Mouse (Mus musculus) neural tube, embryonic 15.5 days (tissue): ENCODE results near the gene Arid3a. TPM values are rescaled to one million over a fixed set of nuclear protein-coding genes. Genes with fewer than 3 reads are reported as not detected.
A peak's percentile ranks its signal among the peaks of the same experiment; 100 is the strongest.

ENCODE experiments used
- ATAC-seq: fragments of 200-750 bp; cut with Nextera tagmentation; 2 replicates; pipeline ENCODE4 v1.8.0; 2017; ENCODE audit warnings: mild to moderate bottlenecking, moderate TSS enrichment, moderate library complexity; ENCODE audit not compliant: low FRiP score
- H3K27ac ChIP-seq: fragments of 300-500 bp; sonication (generic); replicated peaks from 2 replicates; pipeline ENCODE4 v1.5.1; 2015; ENCODE audit warnings: mild to moderate bottlenecking, inconsistent platforms
- H3K27me3 ChIP-seq: fragments of 300-500 bp; sonication (generic); replicated peaks from 2 replicates; pipeline ENCODE4 v1.6.1; 2015; ENCODE audit warnings: inconsistent platforms
- H3K36me3 ChIP-seq: fragments of 300-500 bp; sonication (generic); 2 replicates; pipeline ENCODE4 v1.6.1; 2015; ENCODE audit warnings: inconsistent platforms
- H3K4me1 ChIP-seq: fragments of 300-500 bp; sonication (generic); 2 replicates; pipeline ENCODE4 v1.6.1; 2015; ENCODE audit warnings: inconsistent platforms
- H3K4me2 ChIP-seq: fragments of 300-500 bp; sonication (generic); 2 replicates; pipeline ENCODE4 v1.6.1; 2015; ENCODE audit warnings: inconsistent platforms, mild to moderate bottlenecking, moderate library complexity
- H3K4me3 ChIP-seq: fragments of 300-500 bp; sonication (generic); replicated peaks from 2 replicates; pipeline ENCODE4 v1.5.1; 2015; ENCODE audit warnings: mild to moderate bottlenecking, inconsistent platforms
- H3K9ac ChIP-seq: fragments of 300-500 bp; sonication (generic); replicated peaks from 2 replicates; pipeline ENCODE4 v1.6.1; 2015; ENCODE audit warnings: mild to moderate bottlenecking, inconsistent platforms
- H3K9me3 ChIP-seq: fragments of 300-500 bp; sonication (generic); replicated peaks from 2 replicates; pipeline ENCODE4 v1.6.1; 2016; ENCODE audit warnings: inconsistent platforms
- WGBS: fragments of 180-500 bp; shearing (Covaris S2); methylation state at CpG from one replicate; pipeline ENCODE4 v1.1.7; 2015; ENCODE audit warnings: mixed read lengths; 5-methylcytosine and 5-hydroxymethylcytosine counted together
- polyA plus RNA-seq: library from polyadenylated mRNA; unstranded; fragments of >200 nt; fragmentation: Nextera tagmentation; extraction: Ambion mirVana; gene quantifications from 2 replicates; pipeline ENCODE4 v1.2.1, GENCODE M21; 2015

Gene Arid3a
- polyA plus RNA-seq, 1 experiment from 2014 or later: 2.4 TPM

DNA sequence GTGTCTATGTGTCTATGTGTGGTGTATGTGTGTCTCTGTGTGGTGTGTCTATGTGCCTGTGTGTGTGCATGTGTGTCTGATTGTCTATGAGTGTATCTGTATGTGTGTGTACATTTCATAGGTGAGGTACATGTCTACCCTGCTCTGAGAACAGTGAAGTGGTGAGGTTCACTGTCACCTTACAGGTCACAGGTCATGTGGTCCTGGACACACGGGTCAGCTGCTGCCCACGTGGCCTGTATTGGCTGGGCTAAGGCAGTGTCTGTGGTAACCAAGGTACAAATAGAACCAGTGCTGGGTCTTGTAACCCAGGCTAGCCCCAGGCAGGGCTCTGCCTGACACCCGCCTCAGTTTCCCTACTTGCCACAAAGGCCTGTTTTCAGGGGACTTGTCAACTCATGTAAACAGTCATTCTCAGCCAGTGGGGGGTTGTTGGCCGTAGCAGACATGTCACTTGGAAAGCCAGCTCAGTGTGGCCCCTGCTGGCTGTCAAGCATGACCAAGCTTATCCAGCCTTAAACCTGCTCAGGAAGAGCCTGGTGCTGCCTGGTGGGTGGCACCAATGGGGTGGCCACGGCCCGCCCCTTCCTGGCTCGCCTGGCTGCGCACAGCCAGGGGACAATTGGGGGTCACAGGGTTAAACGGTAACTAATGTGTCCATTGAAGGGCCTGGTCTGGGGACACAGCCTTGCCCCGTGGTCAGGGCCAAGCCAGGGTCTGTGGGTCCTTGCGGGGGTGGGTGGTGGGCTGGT is 11.1 kb downstream of the Arid3a start:
- ATAC-seq: no peak
- WGBS: 36% methylated on average over 11 of the region's 11 CpGs

DNA sequence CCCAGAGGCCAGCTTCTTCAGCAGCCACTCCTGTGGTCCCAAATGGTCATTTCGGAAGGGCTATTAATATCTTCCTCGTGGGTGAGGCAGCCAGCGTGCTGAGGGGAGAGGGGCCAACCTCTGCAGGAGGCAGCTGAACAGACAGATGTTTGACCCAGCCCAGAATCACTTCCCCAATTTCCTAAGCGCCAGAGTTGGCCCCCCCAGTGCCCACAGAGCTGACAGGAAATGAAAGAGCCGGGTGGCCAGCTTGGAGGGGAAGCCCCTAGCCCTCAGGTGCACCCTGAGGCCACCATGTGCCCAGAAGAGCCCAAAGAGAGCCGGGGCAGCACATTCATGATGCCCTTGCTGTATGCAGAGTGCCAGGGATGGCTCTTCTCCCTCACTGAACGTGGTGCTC is 13.9 kb downstream of the Arid3a start:
- no peak overlapping the region for H3K9ac ChIP-seq
- WGBS: 63% methylated on average over 7 of the region's 7 CpGs
- H3K4me2 ChIP-seq: no peak overlapping the region
- peaks cover 50% of the 10 kb centered on the region for H3K4me1 ChIP-seq
- no peak overlapping the region for H3K4me3 ChIP-seq
- no peak for ATAC-seq
- peaks cover 6% of the 10 kb centered on the region; the same call in 1 of the 2 replicates for H3K36me3 ChIP-seq
- H3K9me3 ChIP-seq: no peaks in the 10 kb centered on the region
- H3K27me3 ChIP-seq: no peaks in the 10 kb centered on the region
- no peak overlapping the region for H3K27ac ChIP-seq

More for the DNA sequence above, 11.1 kb downstream of the Arid3a start:
- Histone ChIP-seq H3K9me3 (no peaks in the 10 kb centered on the region), H3K27ac (no peak overlapping the region), H3K4me2 (no peak overlapping the region), H3K9ac (no peak overlapping the region), H3K4me3 (no peak overlapping the region), H3K4me1 (peaks cover 48% of the 10 kb centered on the region), H3K27me3 (no peaks in the 10 kb centered on the region), H3K36me3 (peaks cover 6% of the 10 kb centered on the region; the same call in 1 of the 2 replicates)

DNA sequence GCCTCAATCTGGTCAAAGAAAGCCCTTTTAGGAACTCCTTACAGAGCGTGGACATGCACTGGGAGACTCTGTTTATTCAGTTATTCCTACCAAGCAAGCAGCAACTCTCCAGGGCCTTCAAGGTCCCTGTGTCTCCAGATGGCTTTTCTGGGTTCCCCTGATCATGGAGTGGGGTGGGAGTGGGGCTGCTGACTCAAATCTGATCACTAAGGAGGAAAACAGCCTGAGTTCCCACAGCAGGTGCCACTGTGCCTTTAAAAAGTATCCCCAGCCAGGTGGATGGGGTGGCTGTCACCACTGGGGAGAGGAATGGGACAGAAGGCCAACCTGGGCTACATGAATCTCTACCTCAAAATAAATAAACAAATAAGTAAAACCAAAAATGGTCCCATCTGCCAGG is 16.1 kb downstream of the Arid3a start:
- 96% methylated on average over 1 of the region's 1 CpGs for WGBS
- H3K9ac ChIP-seq: no peak overlapping the region
- no peak for ATAC-seq

DNA sequence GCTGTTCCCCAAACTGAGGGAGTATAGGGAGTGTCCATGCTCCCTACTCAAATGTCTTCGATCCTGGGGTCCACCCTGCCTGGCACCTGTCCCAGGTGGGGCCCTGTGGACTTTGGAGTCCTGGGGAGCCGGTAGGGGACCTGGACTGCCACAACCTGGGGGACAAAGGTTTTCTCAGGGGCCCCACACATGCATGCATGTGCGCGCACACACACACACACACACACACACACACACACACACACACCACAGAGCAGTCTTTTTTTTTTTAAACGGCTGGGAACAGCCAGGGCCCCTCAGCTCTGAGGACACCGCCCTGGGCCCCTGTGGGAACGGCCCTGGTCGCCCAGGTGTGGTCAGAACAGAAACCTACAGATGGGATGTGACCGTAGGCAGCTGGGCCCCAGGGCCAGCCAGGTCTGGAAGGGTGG is 16.6 kb downstream of the Arid3a start:
- ATAC-seq: no peak
- WGBS: 66% methylated on average over 9 of the region's 9 CpGs
- H3K4me3 ChIP-seq: no peak overlapping the region
- H3K4me1 ChIP-seq: peaks cover 41% of the 10 kb centered on the region
- H3K9me3 ChIP-seq: no peaks in the 10 kb centered on the region
- H3K4me2 ChIP-seq: no peak overlapping the region
- no peak overlapping the region for H3K27ac ChIP-seq
- no peaks in the 10 kb centered on the region for H3K27me3 ChIP-seq
- no peak overlapping the region for H3K9ac ChIP-seq
- peaks cover 8% of the 10 kb centered on the region for H3K36me3 ChIP-seq

More for the DNA sequence above, 16.1 kb downstream of the Arid3a start:
- H3K27ac ChIP-seq: no peak overlapping the region
- no peak overlapping the region for H3K4me2 ChIP-seq
- H3K27me3 ChIP-seq: no peaks in the 10 kb centered on the region
- H3K4me1 ChIP-seq: peaks cover 46% of the 10 kb centered on the region
- H3K36me3 ChIP-seq: peaks cover 6% of the 10 kb centered on the region; the same call in 1 of the 2 replicates
- no peaks in the 10 kb centered on the region for H3K9me3 ChIP-seq
- H3K4me3 ChIP-seq: no peak overlapping the region

DNA sequence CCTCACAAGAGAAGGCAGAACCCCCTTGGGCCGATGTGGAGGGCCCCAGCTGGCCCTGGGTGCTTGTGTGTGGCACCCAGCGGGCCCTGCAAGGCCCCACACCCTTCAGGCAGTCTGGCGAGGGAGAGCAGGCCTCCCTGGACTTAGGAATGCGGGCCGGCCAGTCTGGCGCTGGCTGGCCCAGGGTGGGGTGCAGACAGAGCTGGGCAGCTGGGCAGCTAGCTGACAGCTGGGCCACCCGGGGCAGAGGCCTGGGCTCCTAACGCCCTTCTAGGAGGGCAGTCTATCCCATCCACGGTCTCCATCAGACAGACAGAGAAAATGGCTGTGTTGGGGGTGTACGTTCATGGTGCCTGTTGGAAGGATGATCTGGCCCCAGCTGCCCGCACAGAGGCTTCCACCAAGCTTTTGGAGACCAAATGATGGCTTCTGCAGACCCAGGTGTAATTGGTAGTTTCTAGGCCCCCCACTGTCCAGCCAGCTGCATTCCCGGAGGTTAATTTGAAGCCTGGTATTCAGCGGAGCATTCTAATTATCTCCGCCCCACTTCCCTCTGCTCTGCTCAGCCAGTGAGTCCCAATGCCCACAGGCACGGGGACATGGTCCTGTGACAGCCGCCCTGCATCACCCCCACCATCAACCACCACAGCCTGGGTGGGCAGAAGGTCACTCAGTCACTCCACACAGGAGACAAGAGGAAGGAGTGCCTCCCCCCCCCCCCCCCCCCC is 18.8 kb downstream of the Arid3a start:
- peaks cover 35% of the 10 kb centered on the region for H3K4me1 ChIP-seq
- H3K9ac ChIP-seq: no peak overlapping the region
- H3K27ac ChIP-seq: 0 out of 2 replicates have a peak overlapping the region, but pooled peaks have one; percentile 18
- ATAC-seq: no peak
- no peaks in the 10 kb centered on the region for H3K27me3 ChIP-seq
- H3K9me3 ChIP-seq: no peaks in the 10 kb centered on the region
- H3K4me3 ChIP-seq: no peak overlapping the region
- WGBS: 22% methylated on average over 16 of the region's 16 CpGs
- peaks cover 26% of the 10 kb centered on the region for H3K36me3 ChIP-seq
- H3K4me2 ChIP-seq: no peak overlapping the region

DNA sequence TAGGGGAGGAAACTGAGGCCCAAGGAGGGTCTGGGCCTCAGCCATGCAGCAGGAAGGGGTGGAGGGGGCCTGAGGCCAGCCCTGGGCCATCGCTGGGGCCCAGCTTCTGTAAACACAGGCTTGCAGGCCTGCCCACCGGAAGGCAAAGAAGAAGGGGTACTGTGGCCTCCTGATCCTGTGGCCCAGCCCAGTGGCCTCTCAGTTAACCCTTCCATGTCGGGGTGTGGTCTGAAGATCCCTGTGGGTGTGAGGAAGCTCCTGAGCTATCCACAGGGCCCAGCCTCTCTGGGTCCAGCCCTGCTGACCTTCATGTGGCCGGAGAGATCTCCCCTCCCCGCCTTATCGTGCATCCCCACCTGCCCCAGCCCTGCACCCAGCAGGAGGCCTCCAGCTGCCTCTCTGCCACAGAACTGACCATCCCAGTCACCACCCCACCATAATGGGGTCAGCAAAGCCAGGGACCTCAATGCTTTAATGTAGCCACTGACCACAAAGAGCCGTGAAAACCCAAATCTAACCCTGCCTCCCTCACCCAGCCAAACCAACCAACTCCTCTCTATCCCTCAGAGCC is 20.0 kb downstream of the Arid3a start:
- no peak overlapping the region for H3K4me3 ChIP-seq
- no peak overlapping the region for H3K4me2 ChIP-seq
- peaks cover 37% of the 10 kb centered on the region for H3K36me3 ChIP-seq
- H3K9me3 ChIP-seq: no peaks in the 10 kb centered on the region
- peaks cover 33% of the 10 kb centered on the region for H3K4me1 ChIP-seq
- no peaks in the 10 kb centered on the region for H3K27me3 ChIP-seq
- WGBS: 19% methylated on average over 7 of the region's 7 CpGs
- H3K9ac ChIP-seq: no peak overlapping the region
- H3K27ac ChIP-seq: no peak overlapping the region
- ATAC-seq: no peak

DNA sequence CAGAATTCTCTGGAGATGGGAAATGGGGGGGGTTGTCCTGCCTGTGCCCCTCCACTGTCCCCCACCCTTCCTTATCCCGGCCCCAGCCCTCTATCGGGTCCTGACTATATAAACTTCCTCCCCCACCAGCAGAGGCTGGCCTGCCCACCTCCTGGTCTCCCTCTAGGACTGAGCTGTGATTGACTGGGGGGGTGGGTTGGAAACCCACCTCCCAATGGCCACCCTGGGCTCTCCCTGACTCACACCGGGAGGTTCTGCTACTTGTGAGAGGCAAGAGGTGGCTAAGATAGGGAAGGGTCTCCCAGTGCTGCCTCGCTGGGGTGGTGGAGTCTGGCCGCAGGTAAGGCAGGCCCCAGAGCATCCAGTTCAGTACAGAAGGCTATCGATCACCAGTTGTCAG is 20.7 kb downstream of the Arid3a start:
- no peak overlapping the region for H3K9ac ChIP-seq
- 61% methylated on average over 6 of the region's 6 CpGs for WGBS
- no peak for ATAC-seq
- no peak overlapping the region for H3K4me3 ChIP-seq
- peaks cover 36% of the 10 kb centered on the region for H3K36me3 ChIP-seq
- H3K9me3 ChIP-seq: no peaks in the 10 kb centered on the region
- no peak overlapping the region for H3K4me2 ChIP-seq
- peaks cover 33% of the 10 kb centered on the region for H3K4me1 ChIP-seq
- H3K27me3 ChIP-seq: no peaks in the 10 kb centered on the region
- no peak overlapping the region for H3K27ac ChIP-seq

DNA sequence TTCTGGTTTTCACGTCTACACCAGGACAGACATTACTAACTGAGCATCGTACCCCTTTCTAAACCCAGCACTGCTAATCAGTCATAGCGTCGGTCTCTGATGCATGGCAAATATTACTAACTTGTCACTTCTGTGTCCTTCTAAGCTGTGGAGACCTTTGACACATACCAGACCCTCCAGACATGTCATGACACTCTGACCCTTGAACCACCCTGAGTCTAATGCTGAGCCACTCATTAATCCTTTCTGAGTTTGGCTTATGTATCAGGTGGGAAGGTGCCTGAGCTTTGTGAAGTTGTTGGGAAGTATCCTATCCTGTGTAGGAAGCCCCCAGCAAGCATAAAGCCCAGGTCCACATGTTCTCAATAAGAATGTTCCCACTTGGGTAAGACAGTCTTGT is 23.0 kb downstream of the Arid3a start:
- Histone ChIP-seq H3K9me3 (no peaks in the 10 kb centered on the region), H3K4me2 (no peak overlapping the region), H3K4me3 (no peak overlapping the region), H3K36me3 (peaks cover 44% of the 10 kb centered on the region), H3K4me1 (peaks cover 21% of the 10 kb centered on the region), H3K9ac (no peak overlapping the region), H3K27ac (no peak overlapping the region), H3K27me3 (no peaks in the 10 kb centered on the region)
- 92% methylated on average over 4 of the region's 4 CpGs for WGBS
- ATAC-seq: no peak

DNA sequence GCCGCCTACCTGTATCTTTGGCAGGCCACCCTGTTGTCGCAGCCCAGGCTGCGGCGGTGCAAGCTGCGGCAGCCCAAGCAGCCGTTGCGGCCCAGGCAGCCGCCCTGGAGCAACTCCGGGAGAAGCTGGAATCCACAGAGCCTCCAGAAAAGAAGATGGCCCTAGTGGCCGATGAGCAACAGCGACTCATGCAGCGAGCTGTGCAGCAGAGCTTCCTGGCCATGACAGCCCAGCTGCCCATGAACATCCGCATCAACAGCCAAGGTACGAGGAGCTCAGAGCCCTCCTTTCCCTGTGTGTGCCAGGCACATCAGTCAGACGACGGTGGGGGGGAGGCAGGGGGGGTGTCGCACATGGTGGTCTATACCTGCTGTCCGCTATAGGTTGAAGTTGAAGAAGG is 23.8 kb downstream of the Arid3a start:
- Histone ChIP-seq H3K27me3 (no peaks in the 10 kb centered on the region), H3K36me3 (peaks cover 44% of the 10 kb centered on the region), H3K4me1 (peaks cover 14% of the 10 kb centered on the region), H3K4me2 (no peak overlapping the region), H3K9me3 (no peaks in the 10 kb centered on the region), H3K4me3 (no peak overlapping the region), H3K9ac (no peak overlapping the region), H3K27ac (no peak overlapping the region)
- no peak for ATAC-seq
- WGBS: 88% methylated on average over 18 of the region's 18 CpGs

DNA sequence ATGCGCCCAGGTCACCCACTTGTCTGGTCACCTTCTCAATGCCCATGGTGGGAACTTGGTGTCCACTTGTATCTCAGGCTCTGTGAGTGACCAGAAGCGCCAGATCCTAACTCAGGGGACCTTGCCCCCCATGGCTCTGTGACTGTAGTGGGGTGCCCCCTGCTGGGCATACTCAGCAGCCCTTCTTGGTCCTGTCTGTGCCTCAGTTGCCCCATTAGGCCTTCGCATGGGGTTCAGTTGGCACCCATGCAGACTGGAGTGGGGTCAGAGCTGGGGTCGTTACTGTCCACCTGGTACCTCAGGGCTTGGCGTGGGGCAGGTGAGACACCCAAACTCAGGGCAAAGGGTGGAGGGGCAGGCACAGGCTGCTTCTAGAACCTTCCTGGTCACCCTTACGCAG is 27.1 kb downstream of the Arid3a start:
- Histone ChIP-seq H3K4me1 (peaks cover 4% of the 10 kb centered on the region; the same call in 1 of the 2 replicates), H3K27me3 (no peaks in the 10 kb centered on the region; the same call in 1 of the 2 replicates), H3K4me2 (no peak overlapping the region), H3K27ac (no peak overlapping the region), H3K4me3 (no peak overlapping the region), H3K9ac (no peak overlapping the region), H3K36me3 (peaks cover 38% of the 10 kb centered on the region), H3K9me3 (no peaks in the 10 kb centered on the region)
- 91% methylated on average over 6 of the region's 6 CpGs for WGBS
- ATAC-seq: no peak

DNA sequence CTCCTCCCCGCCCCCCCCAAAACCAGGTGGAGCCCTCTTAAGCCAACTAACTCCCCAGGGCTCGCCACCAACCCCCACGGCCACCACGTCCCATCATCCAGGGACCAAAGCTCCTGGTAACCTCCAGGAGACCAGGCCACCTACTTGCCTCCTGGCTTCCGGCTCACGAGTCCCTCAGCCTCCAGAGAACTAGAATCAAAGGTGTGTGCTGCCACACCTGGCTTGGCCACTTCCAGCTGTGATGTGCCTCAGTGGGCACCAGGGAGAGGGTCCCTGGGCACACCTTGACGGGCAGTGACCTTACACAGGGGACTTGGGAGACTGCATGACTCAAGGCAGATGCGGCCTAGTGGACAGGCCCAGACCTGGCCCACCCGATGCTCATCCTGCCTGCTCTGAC is 28.8 kb downstream of the Arid3a start:
- Histone ChIP-seq H3K27me3 (no peaks in the 10 kb centered on the region; the same call in 1 of the 2 replicates), H3K27ac (no peak overlapping the region), H3K36me3 (peaks cover 21% of the 10 kb centered on the region), H3K4me2 (no peak overlapping the region), H3K4me1 (peaks cover 6% of the 10 kb centered on the region), H3K9me3 (no peaks in the 10 kb centered on the region), H3K4me3 (no peak overlapping the region), H3K9ac (no peak overlapping the region)
- 77% methylated on average over 9 of the region's 9 CpGs for WGBS
- ATAC-seq: no peak
